Mouse (Mus musculus) heart, postnatal 14 days (tissue): ENCODE measurements around the gene Gm20747. TPM values are rescaled to one million over a fixed set of nuclear protein-coding genes. Genes with fewer than 3 reads are reported as not detected.
"Not testable (repeated sequence)": the region's sequence is repeated elsewhere in the genome, so short reads cannot be mapped to it uniquely, and the experiment has no call there.

Source experiments
- DNase-seq, 2 experiments: peaks; one replicate each; pipeline ENCODE4 v3.0.0; 2021 to 2022
- intact Hi-C: fragments of 180-260 bp; cut with DNase I; formaldehyde crosslinking; loops from one replicate; pipeline ENCODE4 v1.15.1; 2025
- long read RNA-seq, 2 experiments: library from polyadenylated mRNA; stranded (forward); transcript quantifications; one replicate each; pipeline ENCODE4 v2.0.0; 2021
- total RNA-seq, 2 experiments: library from RNA; stranded (reverse); gene quantifications; 2 replicates each; pipeline ENCODE4 v1.2.3; 2021

Gene Gm20747
- total RNA-seq, result not detected
- long read RNA-seq, experiment 1, result 0 reads
- long read RNA-seq, experiment 2, result 0 reads

DNA sequence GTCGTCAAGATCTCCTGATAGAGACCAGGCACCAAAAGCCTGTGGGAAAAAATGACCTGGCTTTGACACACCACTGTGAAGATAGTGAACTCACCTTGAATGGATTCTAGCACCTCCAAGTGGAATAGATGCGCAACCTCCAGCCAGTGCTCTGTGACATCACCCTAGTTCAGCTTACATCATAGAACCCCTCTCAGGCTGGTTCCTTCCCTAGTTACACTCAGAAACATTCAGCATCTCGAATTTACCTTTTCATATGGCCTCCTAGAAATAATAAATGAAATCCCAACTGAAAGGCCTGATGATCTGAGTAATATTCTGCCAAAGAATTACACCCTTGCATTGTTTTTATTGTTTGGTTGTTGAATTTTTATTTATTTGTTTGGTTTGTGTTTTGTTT is at the start of gene Gm20747:
Gene Gm20747, minus strand, starts transcription at position 101 of the 400 bp plus-strand sequence.
- intact Hi-C loops, DNase-seq: not testable (repeated sequence)
